Mouse (Mus musculus): ENCODE data around the gene Rps6ka2. TPM values are rescaled to one million over a fixed set of nuclear protein-coding genes. Genes with fewer than 3 reads are reported as not detected.
"Not testable (repeated sequence)": the region's sequence is repeated elsewhere in the genome, so short reads cannot be mapped to it uniquely, and the experiment has no call there.

Rps6ka2 gene
- polyA plus RNA-seq, 1 experiment = 3.1 TPM

DNA sequence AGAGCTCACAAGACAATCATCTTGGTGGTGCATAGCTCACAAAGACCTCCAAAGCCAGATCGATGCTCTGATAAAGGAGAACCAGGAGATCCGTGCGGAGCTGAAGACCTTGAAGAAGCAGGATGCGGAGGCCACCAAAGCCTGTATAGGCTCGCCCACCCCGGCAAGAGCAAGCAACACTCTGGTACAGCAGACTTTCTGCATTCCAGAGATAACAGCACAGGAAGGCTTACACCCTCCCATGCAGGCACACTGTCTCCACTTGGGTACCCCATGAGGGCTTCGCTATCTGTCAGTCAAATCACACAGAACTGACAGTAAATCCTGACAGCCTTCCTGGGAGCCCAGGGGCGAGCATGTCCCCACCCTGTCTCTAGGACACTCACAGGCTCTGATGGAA, 156.5 kb downstream of the Rps6ka2 start:
- 71% methylated on average over 8 of the region's 8 CpGs for WGBS
- not testable (repeated sequence) for H3K27me3 ChIP-seq (ENCODE audit: control insufficient read depth, insufficient read depth, low read length); DNase-seq (ENCODE audit: low read depth in 1 of 2, low spot score in 2 of 2); H3K4me3 ChIP-seq (ENCODE audit: extremely low read depth, insufficient read depth, insufficient read length); H3K4me1 ChIP-seq (ENCODE audit: control insufficient read depth, insufficient read depth, insufficient read length); H3K27ac ChIP-seq (ENCODE audit: insufficient read depth, low read length); H3K36me3 ChIP-seq (ENCODE audit: control insufficient read depth, insufficient read depth, low read length)

GRCm38 (mm10) chr17:7332745-7333144, 162.8 kb downstream of the Rps6ka2 start:
- WGBS = 61% methylated on average over 3 of the region's 5 CpGs
- H3K27me3 ChIP-seq (ENCODE audit: control insufficient read depth, insufficient read depth, low read length); H3K4me3 ChIP-seq (ENCODE audit: extremely low read depth, insufficient read depth, insufficient read length); H3K36me3 ChIP-seq (ENCODE audit: control insufficient read depth, insufficient read depth, low read length); DNase-seq (ENCODE audit: low read depth in 1 of 2, low spot score in 2 of 2); H3K27ac ChIP-seq (ENCODE audit: insufficient read depth, low read length); H3K4me1 ChIP-seq (ENCODE audit: control insufficient read depth, insufficient read depth, insufficient read length): not testable (repeated sequence)

DNA sequence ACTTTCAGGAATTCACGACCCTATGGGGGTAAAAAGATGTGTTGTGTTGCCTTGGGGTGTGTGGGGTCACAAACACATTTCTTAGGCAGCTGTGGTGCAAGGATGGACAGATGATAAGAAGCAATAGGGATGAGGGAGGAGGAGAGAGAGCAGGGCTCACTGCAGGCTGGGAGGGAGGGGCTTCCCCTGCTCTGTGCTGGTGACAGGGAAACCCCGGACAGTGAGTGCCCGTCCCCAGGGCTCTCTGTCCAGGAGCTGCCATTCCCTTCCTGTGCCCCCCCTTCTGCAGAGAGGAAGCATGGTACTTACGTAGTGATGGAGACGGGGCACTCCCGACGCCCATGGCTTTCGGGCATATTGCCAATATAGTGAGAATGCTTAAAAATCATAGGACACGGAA, 167.5 kb downstream of the Rps6ka2 start:
- not testable (repeated sequence) for H3K36me3 ChIP-seq (ENCODE audit: control insufficient read depth, insufficient read depth, low read length); H3K4me3 ChIP-seq (ENCODE audit: extremely low read depth, insufficient read depth, insufficient read length); H3K27me3 ChIP-seq (ENCODE audit: control insufficient read depth, insufficient read depth, low read length); DNase-seq (ENCODE audit: low read depth in 1 of 2, low spot score in 2 of 2); H3K4me1 ChIP-seq (ENCODE audit: control insufficient read depth, insufficient read depth, insufficient read length); H3K27ac ChIP-seq (ENCODE audit: insufficient read depth, low read length)
- WGBS = 60% methylated on average over 9 of the region's 9 CpGs

DNA sequence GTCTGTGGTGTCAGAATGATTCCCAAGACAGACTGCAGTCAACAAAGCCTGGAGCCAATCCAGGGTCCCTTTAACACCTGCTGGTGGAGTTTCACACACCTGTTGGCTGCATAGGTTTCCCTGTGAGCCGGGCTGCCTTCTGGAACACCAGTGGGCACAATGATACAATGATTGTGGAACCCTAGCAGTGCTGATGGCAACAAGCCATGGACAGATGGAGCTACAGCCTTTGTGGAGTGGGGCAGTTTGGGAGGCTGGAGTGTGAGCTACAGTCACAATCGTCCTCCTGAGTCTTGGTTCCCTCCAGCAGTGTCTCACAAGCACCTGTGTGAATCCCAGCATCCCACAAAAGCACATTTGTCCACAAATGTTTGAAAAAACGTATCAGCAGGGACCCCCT, 178.8 kb downstream of the Rps6ka2 start:
- not testable (repeated sequence) for H3K4me3 ChIP-seq (ENCODE audit: extremely low read depth, insufficient read depth, insufficient read length); DNase-seq (ENCODE audit: low read depth in 1 of 2, low spot score in 2 of 2); H3K36me3 ChIP-seq (ENCODE audit: control insufficient read depth, insufficient read depth, low read length); H3K4me1 ChIP-seq (ENCODE audit: control insufficient read depth, insufficient read depth, insufficient read length); H3K27me3 ChIP-seq (ENCODE audit: control insufficient read depth, insufficient read depth, low read length); H3K27ac ChIP-seq (ENCODE audit: insufficient read depth, low read length)
- 62% methylated on average over 2 of the region's 3 CpGs for WGBS

- not testable (repeated sequence) for H3K4me3 ChIP-seq (ENCODE audit: extremely low read depth, insufficient read depth, insufficient read length); H3K36me3 ChIP-seq (ENCODE audit: control insufficient read depth, insufficient read depth, low read length); H3K4me1 ChIP-seq (ENCODE audit: control insufficient read depth, insufficient read depth, insufficient read length); H3K27ac ChIP-seq (ENCODE audit: insufficient read depth, low read length); DNase-seq (ENCODE audit: low read depth in 1 of 2, low spot score in 2 of 2); H3K27me3 ChIP-seq (ENCODE audit: control insufficient read depth, insufficient read depth, low read length)
- 92% methylated on average over 1 of the region's 1 CpGs for WGBS
Observed at GRCm38 (mm10) chr17:7352596-7352995, 182.7 kb downstream of the Rps6ka2 start, which contains the start of gene Ttll2. Gene Ttll2 (minus strand): TSS chr17:7352696.

Other genes starting within 250 kb of the Rps6ka2 start
- 9.0 and 9.5 TPM in 2 replicates for gene Rsph3b, start 221.4 kb upstream of the Rps6ka2 start, polyA plus RNA-seq (2012; rRNA removed)
- 10.6 and 11.4 TPM in 2 replicates for gene Tagap1, start 209.0 kb upstream of the Rps6ka2 start, polyA plus RNA-seq (2012; rRNA removed)
- gene Rnaset2b, start 199.5 kb upstream of the Rps6ka2 start, polyA plus RNA-seq (2012; rRNA removed) = 83.8 and 105 TPM in 2 replicates
- gene Gm49721, start 191.2 kb upstream of the Rps6ka2 start, polyA plus RNA-seq (2012; rRNA removed) = 0.70 TPM in 1 of 2 replicates, not detected in the other
- not detected in 2 replicates for gene Gm1604a, start 144.5 kb upstream of the Rps6ka2 start, polyA plus RNA-seq (2012; rRNA removed)
- gene Tcp10a, start 154.5 kb downstream of the Rps6ka2 start, polyA plus RNA-seq (2012; rRNA removed) = not detected in 2 replicates
- not detected in 2 replicates for gene Ttll2, start 182.6 kb downstream of the Rps6ka2 start, polyA plus RNA-seq (2012; rRNA removed)
- not detected in 2 replicates for gene Gm49630, start 201.9 kb downstream of the Rps6ka2 start, polyA plus RNA-seq (2012; rRNA removed)
- not detected in 2 replicates for gene Unc93a2, start 215.3 kb downstream of the Rps6ka2 start, polyA plus RNA-seq (2012; rRNA removed)

Measured in spleen, adult 2 months (tissue).